Comparison of ENCODE assay signal across 8 mouse cellular contexts in the genomic region with DNA sequence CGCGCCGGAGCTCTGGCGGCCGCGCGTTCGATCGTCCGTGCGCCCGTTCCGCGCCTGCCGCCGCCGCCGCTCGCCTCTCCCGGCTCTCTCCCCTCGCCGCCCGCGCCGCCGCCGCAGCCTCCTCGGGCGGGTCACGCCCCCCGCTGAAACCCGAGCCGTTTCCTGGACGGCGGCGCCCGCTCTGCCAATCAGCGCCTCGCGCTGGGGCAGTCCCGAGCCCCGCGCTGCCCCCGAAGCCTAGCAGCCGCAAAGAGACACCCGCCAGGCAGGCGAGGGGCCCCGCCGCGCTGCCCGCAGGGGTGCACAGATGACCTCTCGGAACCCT.
DNase-seq lines count a peak whose midpoint lies in the region; ATAC-seq and TF ChIP-seq lines count a peak whose summit lies in the region.

No protein-coding gene starts in this region.

- peak; percentile 77 for ATAC-seq in megakaryocyte progenitor cell, adult 5-6 weeks (replicated peaks; ENCODE audit: poor library complexity)

- no peak for TF ChIP-seq CTCF in cerebellum, adult 2 months (IDR thresholded peaks at IDR 0.05; ENCODE audit: borderline replicate concordance, insufficient read depth, low read depth, low read length)

- peak overlapping the region; percentile 36 for H3K4me3 ChIP-seq in cerebellum, adult 2 months (replicated peaks; ENCODE audit: insufficient read depth, low read depth, low read length)

- H3K27me3 ChIP-seq in cerebellum, adult 2 months (ENCODE audit: control insufficient read depth, insufficient read depth, low read length) = peaks cover 2% of the 10 kb centered on the region; the same call in 1 of the 2 replicates

- no peaks in the 10 kb centered on the region; the same call in 1 of the 2 replicates for H3K4me1 ChIP-seq in cerebellum, adult 2 months (ENCODE audit: control insufficient read depth, insufficient read depth, low read length)

- intact Hi-C loops in left cerebral cortex, postnatal 25 days (cut with DNase I) = loop anchor here (5.0 to 10.0 kb wide), 2 partner anchors 74 to 91 kb away; no protein-coding TSS in a partner anchor

- H3K27ac ChIP-seq in cerebellum, adult 2 months (ENCODE audit: insufficient read depth, low read length) = no peak overlapping the region

- WGBS in cerebellum, adult 2 months = under 1% methylated on average over 50 of the region's 52 CpGs

- peak; percentile 91 for DNase-seq in NIH3T3 (ENCODE audit: low read depth)
- peak; percentile 35 to 46 for DNase-seq in cerebellum, adult 2 months
- DNase-seq in forelimb bud, embryonic 11.5 days (ENCODE audit: low read depth, low spot score) = peak; percentile 82
- DNase-seq in heart, postnatal 4 days = peak; percentile 90
- DNase-seq in left cerebral cortex, postnatal 25 days (ENCODE audit: low spot score in 2 of 2) = peak; percentile 28 to 41
- peak; percentile 55 for DNase-seq in right cerebral cortex, postnatal 25 days
- DNase-seq in B cell, adult 2 months = no peak

- no peak for TF ChIP-seq POLR2A in cerebellum, adult 2 months (IDR thresholded peaks at IDR 0.05; ENCODE audit: borderline replicate concordance, insufficient read depth, low read length)

Comparison
In these comparisons a context has a peak if more than half of its experiments do, and no peak if none do; other contexts are left out.
1. DNase-seq: peak in NIH3T3 (single experiment), cerebellum, adult 2 months (2 of 2), forelimb bud, embryonic 11.5 days (single experiment), heart, postnatal 4 days (single experiment), left cerebral cortex, postnatal 25 days (2 of 2) and right cerebral cortex, postnatal 25 days (single experiment); none in B cell, adult 2 months (0 of 2).